Mouse (Mus musculus) midbrain, embryonic 16.5 days (tissue): Measurements from ENCODE around the gene Vps37b. TPM values are rescaled to one million over a fixed set of nuclear protein-coding genes. Genes with fewer than 3 reads are reported as not detected.

Source experiments
- ATAC-seq: fragments of 200-750 bp; cut with Nextera tagmentation; 2 replicates; pipeline ENCODE4 v1.8.0; 2017; ENCODE audit warnings: moderate TSS enrichment
- H3K27ac ChIP-seq: fragments of 300-500 bp; sonication (generic); 2 replicates; pipeline ENCODE4 v1.5.1; 2014; ENCODE audit warnings: mild to moderate bottlenecking, low read length, mixed read lengths
- H3K27me3 ChIP-seq: fragments of 300-500 bp; sonication (generic); 2 replicates; pipeline ENCODE4 v1.6.1; 2014; ENCODE audit warnings: low read depth, low read length, mixed read lengths; ENCODE audit not compliant: control insufficient read depth, insufficient read depth
- H3K36me3 ChIP-seq: fragments of 300-500 bp; sonication (generic); 2 replicates; pipeline ENCODE4 v1.6.1; 2014; ENCODE audit warnings: mild to moderate bottlenecking, low read length, moderate library complexity, mixed read lengths; ENCODE audit not compliant: control insufficient read depth, insufficient read depth
- H3K4me1 ChIP-seq: fragments of 300-500 bp; sonication (generic); 2 replicates; pipeline ENCODE4 v1.6.1; 2014; ENCODE audit warnings: mild to moderate bottlenecking, low read length, mixed read lengths; ENCODE audit not compliant: control insufficient read depth, insufficient read depth
- H3K4me2 ChIP-seq: fragments of 300-500 bp; sonication (generic); 2 replicates; pipeline ENCODE4 v1.6.1; 2014; ENCODE audit warnings: mild to moderate bottlenecking, low read length, mixed read lengths
- H3K4me3 ChIP-seq: fragments of 300-500 bp; sonication (generic); 2 replicates; pipeline ENCODE4 v1.5.1; 2014; ENCODE audit warnings: low read depth, mild to moderate bottlenecking, low read length, moderate library complexity, mixed read lengths
- H3K9ac ChIP-seq: fragments of 300-500 bp; sonication (generic); 2 replicates; pipeline ENCODE4 v1.6.1; 2014; ENCODE audit warnings: low read depth, low read length, mixed read lengths
- H3K9me3 ChIP-seq: fragments of 300-500 bp; sonication (generic); replicated peaks from 2 replicates; pipeline ENCODE4 v1.6.1; 2014; ENCODE audit warnings: mild to moderate bottlenecking, low read length, mixed read lengths; ENCODE audit not compliant: control insufficient read depth, poor library complexity, severe bottlenecking
- WGBS: fragments of 180-500 bp; shearing (Covaris S2); extraction: QIAGEN DNeasy Blood & Tissue Kit; methylation state at CpG from one replicate; pipeline ENCODE4 v1.1.7; 2014; 5-methylcytosine and 5-hydroxymethylcytosine counted together
- microRNA-seq: library from miRNA; unstranded; fragments of <30 nt; microRNA quantifications from one replicate; pipeline ENCODE4, GENCODE M21; 2017
- polyA plus RNA-seq: library from polyadenylated mRNA; unstranded; fragments of >200 nt; fragmentation: Nextera tagmentation; extraction: Ambion mirVana; gene quantifications from 2 replicates; pipeline ENCODE4 v1.2.1, GENCODE M21; 2015

The Vps37b gene
- polyA plus RNA-seq, 1 experiment from 2014 or later = 59.5 TPM

DNA sequence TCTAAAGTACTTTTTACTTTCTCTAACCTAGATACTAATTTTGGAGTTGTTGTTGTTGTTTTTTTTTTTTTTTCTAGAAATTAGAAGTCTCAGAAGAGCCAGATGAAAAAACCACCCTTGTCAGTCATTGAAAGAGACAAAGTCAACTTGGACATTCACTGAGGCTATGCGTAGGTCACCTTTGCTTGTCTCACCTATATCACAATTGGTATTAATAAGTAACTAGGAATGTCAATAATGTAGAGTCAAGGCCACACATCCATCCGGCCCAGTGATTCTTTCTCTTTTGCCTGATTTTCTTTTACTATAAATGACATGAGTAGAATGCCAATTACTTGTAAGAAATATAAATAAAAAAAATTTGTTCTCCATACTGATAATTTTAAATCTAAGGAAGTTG is 65.3 kb downstream of the Vps37b start:
- Histone ChIP-seq H3K9ac (no peak overlapping the region), H3K4me2 (no peak overlapping the region), H3K27me3 (no peaks in the 10 kb centered on the region), H3K27ac (no peak overlapping the region), H3K4me3 (no peak overlapping the region), H3K36me3 (no peaks in the 10 kb centered on the region), H3K9me3 (no peaks in the 10 kb centered on the region), H3K4me1 (no peaks in the 10 kb centered on the region)
- 100% methylated on average over 2 of the region's 2 CpGs for WGBS
- no peak for ATAC-seq

- Histone ChIP-seq H3K9me3 (no peaks in the 10 kb centered on the region), H3K27ac (no peak overlapping the region), H3K4me1 (no peaks in the 10 kb centered on the region), H3K9ac (no peak overlapping the region), H3K36me3 (no peaks in the 10 kb centered on the region), H3K27me3 (no peaks in the 10 kb centered on the region), H3K4me3 (no peak overlapping the region), H3K4me2 (no peak overlapping the region)
- 94% methylated on average over 4 of the region's 4 CpGs for WGBS
- ATAC-seq = no peak
Measured at GRCm38 (mm10) chr5:123964208-123964607, 67.9 kb downstream of the Vps37b start.

GRCm38 (mm10) chr5:123961046-123961445 is 71.0 kb downstream of the Vps37b start:
- H3K4me3 ChIP-seq = no peak overlapping the region
- H3K9me3 ChIP-seq = no peaks in the 10 kb centered on the region
- H3K9ac ChIP-seq = no peak overlapping the region
- no peak overlapping the region for H3K27ac ChIP-seq
- ATAC-seq = no peak
- no peaks in the 10 kb centered on the region for H3K27me3 ChIP-seq
- no peaks in the 10 kb centered on the region for H3K36me3 ChIP-seq
- no peaks in the 10 kb centered on the region for H3K4me1 ChIP-seq
- 81% methylated on average over 12 of the region's 12 CpGs for WGBS
- no peak overlapping the region for H3K4me2 ChIP-seq

DNA sequence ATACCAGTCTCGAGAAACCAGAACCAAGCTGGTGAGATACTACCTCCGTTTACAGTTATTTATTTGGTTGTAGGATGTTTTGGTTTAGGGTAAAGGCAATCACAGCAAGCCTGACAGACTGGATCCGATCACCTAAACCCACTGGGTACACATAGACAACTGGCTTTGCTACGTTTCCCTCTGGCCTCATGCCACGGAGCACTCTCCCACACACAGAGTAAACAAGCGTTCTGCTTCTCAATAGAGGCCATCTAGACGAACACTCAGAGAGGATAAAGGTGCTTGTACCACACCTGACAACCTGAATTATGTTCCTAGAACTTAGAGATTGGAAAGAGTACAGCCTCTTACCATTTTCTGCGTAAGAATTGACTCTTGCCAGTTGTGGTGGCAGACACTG is 71.9 kb downstream of the Vps37b start:
- H3K9ac ChIP-seq = no peak overlapping the region
- H3K4me1 ChIP-seq = no peaks in the 10 kb centered on the region
- no peak for ATAC-seq
- 73% methylated on average over 8 of the region's 8 CpGs for WGBS
- H3K4me2 ChIP-seq = no peak overlapping the region
- H3K27ac ChIP-seq = no peak overlapping the region
- no peaks in the 10 kb centered on the region for H3K9me3 ChIP-seq
- H3K4me3 ChIP-seq = no peak overlapping the region
- H3K36me3 ChIP-seq = no peaks in the 10 kb centered on the region
- no peaks in the 10 kb centered on the region for H3K27me3 ChIP-seq

GRCm38 (mm10) chr5:123959018-123959417 is 73.1 kb downstream of the Vps37b start:
- H3K27me3 ChIP-seq = no peaks in the 10 kb centered on the region
- H3K4me1 ChIP-seq = no peaks in the 10 kb centered on the region
- H3K9ac ChIP-seq = no peak overlapping the region
- H3K36me3 ChIP-seq = no peaks in the 10 kb centered on the region
- no peak overlapping the region for H3K27ac ChIP-seq
- ATAC-seq = no peak
- no peak overlapping the region for H3K4me3 ChIP-seq
- WGBS = 84% methylated on average over 3 of the region's 3 CpGs
- H3K9me3 ChIP-seq = no peaks in the 10 kb centered on the region
- H3K4me2 ChIP-seq = no peak overlapping the region

GRCm38 (mm10) chr5:123957213-123957612 is 74.9 kb downstream of the Vps37b start:
- WGBS = 82% methylated on average over 8 of the region's 8 CpGs
- H3K9me3 ChIP-seq = no peaks in the 10 kb centered on the region
- ATAC-seq = no peak

More at GRCm38 (mm10) chr5:123957213-123957612, 74.9 kb downstream of the Vps37b start:
- Histone ChIP-seq H3K27me3 (no peaks in the 10 kb centered on the region), H3K27ac (no peak overlapping the region), H3K4me3 (no peak overlapping the region), H3K36me3 (no peaks in the 10 kb centered on the region), H3K9ac (no peak overlapping the region), H3K4me2 (no peak overlapping the region), H3K4me1 (no peaks in the 10 kb centered on the region)

Small RNA genes lying within 50 kb of the gene (microRNA-seq; reads per million reads assigned to microRNA genes)
- not detected for gene Mir7032

Other genes with a start within 250 kb of the Vps37b start
- not detected in 2 replicates for gene Hcar2, start 166.8 kb downstream of the Vps37b start, polyA plus RNA-seq
- 0.55 and 0.62 TPM in 2 replicates for gene Hcar1, start 152.2 kb downstream of the Vps37b start, polyA plus RNA-seq
- 122 and 130 TPM in 2 replicates for gene Denr, start 125.1 kb downstream of the Vps37b start, polyA plus RNA-seq
- gene Gm43518, start 104.9 kb downstream of the Vps37b start, polyA plus RNA-seq = 2.6 and 3.6 TPM in 2 replicates
- gene Ccdc62, start 101.6 kb downstream of the Vps37b start, polyA plus RNA-seq = 4.2 and 4.9 TPM in 2 replicates
- gene Hip1r, start 58.6 kb downstream of the Vps37b start, polyA plus RNA-seq = 33.5 and 34.3 TPM in 2 replicates
- gene Abcb9, start 63.5 kb upstream of the Vps37b start, polyA plus RNA-seq = 15.5 and 21.7 TPM in 2 replicates
- 41.8 and 43.7 TPM in 2 replicates for gene Ogfod2, start 80.0 kb upstream of the Vps37b start, polyA plus RNA-seq
- gene Arl6ip4, start 83.8 kb upstream of the Vps37b start, polyA plus RNA-seq = 78.0 and 81.6 TPM in 2 replicates
- 9.6 and 10.9 TPM in 2 replicates for gene Pitpnm2, start 217.5 kb upstream of the Vps37b start, polyA plus RNA-seq